Mouse (Mus musculus): ENCODE results near the gene Fmo4.

The Fmo4 gene

DNA sequence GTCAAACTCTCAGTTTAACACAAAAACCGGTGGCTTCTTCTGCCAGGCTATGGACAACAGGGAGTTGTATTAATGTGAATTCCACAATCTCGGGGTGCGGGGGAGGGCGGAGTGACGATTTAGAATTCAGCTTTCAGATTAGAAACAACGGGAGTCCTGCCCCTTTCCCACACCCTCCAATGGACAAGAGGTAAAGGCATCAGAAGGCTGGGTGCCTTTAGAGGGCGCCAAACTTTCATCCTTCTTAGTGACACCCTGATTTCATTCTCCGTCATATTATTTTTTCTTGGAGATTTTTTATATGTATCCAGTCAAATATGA, at the start of gene Fmo4:
Gene Fmo4 (minus strand): TSS at position 137 of the 321 bp plus-strand sequence.
- peak; percentile 7 to 19 for DNase-seq (ENCODE audit: low spot score in 2 of 2)

DNA sequence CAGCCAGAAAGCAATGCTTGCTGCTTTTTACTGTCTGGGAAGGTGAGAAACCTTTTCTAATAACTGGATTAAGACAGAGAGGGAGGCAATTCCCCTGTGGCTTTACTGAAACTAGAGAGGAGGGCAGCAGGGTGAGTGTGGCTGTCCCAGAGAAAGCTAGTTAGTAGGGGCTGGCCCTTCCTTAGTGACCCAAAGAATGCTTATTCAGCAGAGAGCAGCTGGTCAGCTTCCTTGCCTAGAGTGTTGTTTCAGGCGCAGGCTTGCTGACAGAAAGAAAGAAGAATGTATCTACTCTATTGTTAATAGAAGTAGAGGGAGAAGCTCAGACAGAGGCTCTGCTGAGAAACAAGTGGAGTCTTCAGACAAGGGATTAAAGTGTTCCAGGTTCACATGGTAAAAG, 48.6 kb upstream of the Fmo4 start:
- DNase-seq (ENCODE audit: low spot score in 2 of 2) = no peak

DNA sequence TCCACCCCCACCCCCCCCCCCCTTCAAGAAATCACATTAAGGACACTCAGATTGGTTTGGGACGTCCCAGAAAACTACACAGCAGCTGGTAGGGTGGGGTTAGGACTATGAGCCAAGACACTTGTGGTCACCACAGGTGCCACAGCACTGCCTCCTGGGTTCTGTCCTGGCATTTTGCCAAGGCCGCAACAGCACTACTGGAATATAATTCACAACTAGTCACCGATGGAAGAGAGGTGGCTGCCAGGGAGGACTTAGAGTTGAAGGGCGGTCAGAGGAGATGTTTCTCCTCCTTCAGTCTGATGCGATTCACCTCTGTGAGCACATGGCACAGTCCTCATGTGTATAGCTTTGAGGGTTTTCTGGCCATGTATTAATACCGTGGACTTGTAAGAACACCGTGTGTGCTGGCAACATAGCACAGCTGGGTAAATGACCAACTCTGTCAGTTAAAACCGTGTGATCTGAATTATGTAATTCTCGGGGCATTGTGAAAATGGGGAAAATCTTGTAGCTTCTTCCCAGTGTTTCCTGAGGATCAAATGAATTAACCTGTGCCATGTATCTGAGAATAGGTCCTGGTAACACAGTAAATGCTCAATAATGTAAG, 46.3 kb upstream of the Fmo4 start:
- no peak for DNase-seq (ENCODE audit: low spot score in 2 of 2)

GRCm38 (mm10) chr1:162859545-162859976, 45.8 kb upstream of the Fmo4 start:
- no peak for DNase-seq (ENCODE audit: low spot score in 2 of 2)

DNA sequence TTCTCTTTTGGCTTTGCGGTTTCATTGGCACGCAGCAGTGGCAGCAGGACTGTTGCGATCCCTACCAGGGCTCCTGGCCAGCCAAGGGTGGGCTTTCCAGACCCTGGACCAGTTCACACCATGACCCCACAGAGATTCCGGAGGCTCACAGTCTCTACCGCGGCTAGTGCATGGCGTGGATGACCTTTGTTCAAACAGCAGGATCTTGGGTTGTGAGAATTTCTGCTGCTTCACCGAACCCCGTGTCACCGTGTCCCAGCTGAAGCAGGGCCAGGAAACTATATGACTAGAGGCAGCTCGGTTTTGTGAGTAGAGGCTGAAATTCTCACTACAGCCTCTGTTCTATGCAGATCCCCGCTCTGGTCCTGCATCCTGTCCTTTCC, 45.0 kb upstream of the Fmo4 start:
- DNase-seq (ENCODE audit: low spot score in 2 of 2) = no peak

- DNase-seq (ENCODE audit: low spot score in 2 of 2) = no peak
Observed at GRCm38 (mm10) chr1:162857766-162858747, 44.3 kb upstream of the Fmo4 start.

DNA sequence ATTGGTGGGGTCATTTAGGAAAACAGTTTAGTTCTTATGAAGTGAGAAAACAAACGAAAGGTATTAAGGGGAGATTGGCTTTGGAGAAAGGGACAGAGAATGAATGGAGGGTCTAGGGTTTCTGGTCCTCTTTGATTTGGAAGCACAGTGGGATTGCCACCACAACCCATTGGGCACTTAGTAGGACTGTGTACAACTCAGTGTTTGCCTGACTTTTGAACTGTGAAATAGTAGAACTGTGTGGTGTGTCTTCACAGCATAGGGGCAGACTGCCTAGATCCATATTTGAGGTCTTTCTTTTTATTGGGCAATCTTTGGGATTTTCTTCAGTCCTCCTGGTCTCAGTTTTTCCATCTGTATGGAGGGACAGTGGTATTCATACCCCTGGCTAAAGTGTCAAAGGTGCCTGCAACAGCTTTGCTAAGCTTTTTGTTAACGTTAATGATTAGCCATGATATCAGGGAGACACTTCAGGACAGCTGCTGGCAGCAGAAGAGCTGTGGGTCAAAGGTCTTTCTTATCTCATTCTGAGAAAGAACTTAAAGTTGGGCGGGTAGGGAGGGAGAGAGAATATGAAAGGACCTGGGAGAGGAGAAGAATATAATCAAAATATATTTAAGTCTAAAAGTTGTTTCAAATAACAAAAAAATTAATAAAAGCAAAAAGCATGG, 40.2 kb upstream of the Fmo4 start:
- DNase-seq (ENCODE audit: low spot score in 2 of 2) = no peak

DNA sequence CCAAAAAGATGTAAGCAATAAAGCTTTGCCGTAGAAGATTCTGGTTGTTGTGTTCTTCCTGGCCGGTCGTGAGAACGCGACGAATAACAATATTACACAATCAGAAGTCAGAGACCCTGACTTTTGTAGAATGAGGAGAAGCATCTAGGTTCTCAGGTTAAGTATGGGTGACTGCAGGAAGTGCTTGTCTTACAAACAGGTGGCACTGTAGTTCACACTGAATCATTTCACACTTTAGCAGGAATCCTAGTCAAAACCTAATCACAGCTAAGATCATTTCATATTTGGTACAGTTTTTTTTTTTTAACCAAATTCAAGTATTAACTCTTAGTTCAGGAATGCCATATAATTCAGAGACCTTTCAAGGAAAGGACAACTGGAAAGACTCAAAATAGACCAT, 33.8 kb upstream of the Fmo4 start:
- no peak for DNase-seq (ENCODE audit: low spot score in 2 of 2)

GRCm38 (mm10) chr1:162840211-162840610, 26.4 kb upstream of the Fmo4 start:
- DNase-seq (ENCODE audit: low spot score in 2 of 2) = no peak

DNA sequence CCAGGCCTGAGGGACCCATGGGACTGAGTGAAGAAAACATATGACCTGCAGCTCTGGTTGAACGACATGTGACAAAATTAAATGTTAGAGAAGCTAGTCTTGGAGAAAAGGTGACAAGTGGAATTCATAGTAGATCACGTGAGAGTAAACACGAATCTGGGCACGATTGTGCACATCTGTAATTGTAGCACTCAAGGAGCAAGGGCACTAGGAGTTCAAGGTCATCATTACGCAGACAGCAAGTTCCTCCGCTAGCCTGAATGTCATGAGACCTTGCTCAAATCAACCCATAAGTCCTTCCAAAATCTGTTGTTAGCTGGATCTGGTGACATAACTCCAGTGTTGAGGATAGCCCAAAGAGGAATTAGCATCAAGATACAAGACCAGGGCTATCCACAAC, 25.2 kb upstream of the Fmo4 start:
- DNase-seq (ENCODE audit: low spot score in 2 of 2) = no peak

- DNase-seq (ENCODE audit: low spot score in 2 of 2) = no peak
Observed at GRCm38 (mm10) chr1:162834342-162834741, 20.6 kb upstream of the Fmo4 start.

- DNase-seq (ENCODE audit: low spot score in 2 of 2) = no peak
Observed at GRCm38 (mm10) chr1:162832574-162832953, 18.8 kb upstream of the Fmo4 start.

DNA sequence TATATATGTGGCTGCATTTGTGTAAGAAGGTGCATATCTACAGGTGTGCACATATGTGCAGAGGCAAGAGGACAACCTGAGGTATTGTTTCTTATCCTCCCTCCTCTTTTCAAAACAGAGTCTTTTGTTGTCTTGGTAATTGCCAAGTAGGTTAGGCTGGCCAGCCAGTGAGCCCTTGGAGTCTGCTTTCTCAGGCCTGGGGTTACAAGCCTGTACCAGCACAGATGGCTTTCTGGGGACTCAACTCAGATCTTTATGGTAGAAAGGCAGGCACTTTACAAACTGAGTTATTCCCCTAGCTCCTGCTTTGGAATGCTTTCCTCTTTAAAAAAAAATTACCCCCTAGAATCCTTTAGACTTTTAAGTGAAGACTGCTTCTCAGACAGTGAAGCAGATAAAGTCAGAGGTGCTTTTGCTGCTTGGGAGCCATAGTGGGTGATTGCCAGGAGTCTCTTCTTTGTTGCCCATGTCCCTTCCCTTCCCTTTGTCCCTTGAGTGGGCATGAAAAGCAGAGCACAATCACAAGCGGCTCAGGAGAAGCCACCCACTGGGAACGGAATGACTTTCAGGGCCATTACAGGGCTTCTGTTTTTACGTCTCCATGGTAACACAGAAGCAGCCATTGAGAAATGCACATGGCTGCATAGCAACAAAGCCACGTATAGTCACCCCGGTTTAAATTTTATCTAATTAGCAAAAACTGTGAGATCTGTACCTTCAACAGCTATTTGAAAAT, 18.2 kb upstream of the Fmo4 start:
- no peak for DNase-seq (ENCODE audit: low spot score in 2 of 2)

- no peak for DNase-seq (ENCODE audit: low spot score in 2 of 2)
Observed at GRCm38 (mm10) chr1:162819280-162819679, 5.5 kb upstream of the Fmo4 start.

GRCm38 (mm10) chr1:162815381-162816127, 1.8 kb upstream of the Fmo4 start:
- no peak for DNase-seq (ENCODE audit: low spot score in 2 of 2)

GRCm38 (mm10) chr1:162814932-162815331, 1.2 kb upstream of the Fmo4 start:
- no peak for DNase-seq (ENCODE audit: low spot score in 2 of 2)

DNA sequence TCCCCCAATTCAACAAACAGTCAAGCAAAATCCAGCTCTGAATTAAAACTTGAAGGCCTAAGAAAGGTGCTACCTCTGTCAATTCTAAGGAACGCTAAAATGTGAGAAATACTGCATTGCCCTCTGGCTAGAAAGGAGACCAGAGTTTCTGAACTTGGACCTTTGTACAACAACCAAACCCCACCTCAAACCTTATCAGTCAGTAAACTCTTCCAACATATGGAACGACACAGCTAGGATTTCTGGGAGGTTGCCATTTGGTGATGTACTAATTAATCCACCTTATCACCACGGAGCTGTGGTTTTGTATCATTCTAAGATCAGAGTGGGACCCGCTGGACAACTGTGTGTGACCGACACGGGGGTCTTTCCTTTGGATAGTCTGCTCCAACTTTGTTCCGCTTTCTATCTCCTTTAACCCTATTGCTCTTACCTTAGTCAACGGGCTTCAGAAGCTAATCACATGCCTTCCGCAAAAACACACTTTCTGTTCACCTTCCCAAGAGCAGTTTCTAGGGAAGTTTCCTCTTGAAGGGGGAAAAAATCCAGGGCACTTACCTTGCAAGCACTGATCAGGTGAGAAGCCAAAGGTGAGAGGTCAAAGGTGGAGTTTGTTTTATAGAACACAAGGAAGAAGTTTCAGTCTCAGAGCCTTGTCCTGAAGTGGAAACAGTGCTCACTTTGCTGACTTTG, 483 bp downstream of the Fmo4 start:
- no peak for DNase-seq (ENCODE audit: low spot score in 2 of 2)

GRCm38 (mm10) chr1:162808541-162808940, 5.2 kb downstream of the Fmo4 start:
- no peak for DNase-seq (ENCODE audit: low spot score in 2 of 2)

DNA sequence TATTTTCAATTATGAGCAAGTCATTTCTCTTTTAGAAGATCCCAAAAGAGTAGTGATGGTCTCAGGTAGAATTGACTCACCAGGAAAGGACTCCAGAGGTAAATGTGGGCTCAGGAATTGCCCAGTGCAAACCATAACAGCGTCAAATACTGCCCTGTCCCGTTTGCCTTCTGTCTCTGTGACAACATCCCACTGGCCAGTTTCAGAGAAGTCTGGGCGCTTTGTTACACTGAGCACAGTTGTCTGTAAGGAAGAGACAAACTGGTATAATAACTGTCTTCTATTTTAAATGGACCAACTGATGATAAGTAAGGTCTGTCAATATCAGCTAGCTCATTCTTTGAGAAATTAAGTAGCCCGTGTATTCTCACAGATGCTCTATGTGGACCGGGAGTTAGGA, 6.3 kb downstream of the Fmo4 start:
- no peak for DNase-seq (ENCODE audit: low spot score in 2 of 2)

GRCm38 (mm10) chr1:162805011-162805410, 8.8 kb downstream of the Fmo4 start:
- DNase-seq (ENCODE audit: low spot score in 2 of 2) = no peak

- DNase-seq (ENCODE audit: low spot score in 2 of 2) = no peak
Observed at GRCm38 (mm10) chr1:162796441-162796840, 17.3 kb downstream of the Fmo4 start.
